Mouse (Mus musculus): ENCODE measurements around the gene D030056L22Rik.

D030056L22Rik gene

DNA sequence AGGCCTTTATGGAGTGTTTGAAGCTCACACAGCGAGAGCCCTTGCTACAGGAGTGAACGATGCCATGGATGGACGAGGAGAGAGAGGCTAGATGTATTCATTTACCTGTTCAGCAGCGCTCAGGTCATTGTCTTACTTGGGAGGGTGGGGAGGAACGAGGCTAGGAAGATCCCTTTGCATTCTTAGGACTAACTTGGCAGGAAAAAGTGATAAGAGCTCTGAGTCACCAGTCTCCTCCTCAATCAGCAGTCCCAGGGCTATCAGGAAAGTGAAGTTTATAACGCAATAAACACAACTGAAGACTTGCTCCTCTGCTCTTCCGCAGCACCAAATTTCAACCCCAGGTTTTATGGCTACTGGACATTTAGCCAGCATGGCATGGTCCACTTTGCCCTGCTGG lies 17.3 kb downstream of the D030056L22Rik start:
- no peak for DNase-seq (ENCODE audit: inconsistent age in 2 of 2, low spot score in 1 of 2)

DNA sequence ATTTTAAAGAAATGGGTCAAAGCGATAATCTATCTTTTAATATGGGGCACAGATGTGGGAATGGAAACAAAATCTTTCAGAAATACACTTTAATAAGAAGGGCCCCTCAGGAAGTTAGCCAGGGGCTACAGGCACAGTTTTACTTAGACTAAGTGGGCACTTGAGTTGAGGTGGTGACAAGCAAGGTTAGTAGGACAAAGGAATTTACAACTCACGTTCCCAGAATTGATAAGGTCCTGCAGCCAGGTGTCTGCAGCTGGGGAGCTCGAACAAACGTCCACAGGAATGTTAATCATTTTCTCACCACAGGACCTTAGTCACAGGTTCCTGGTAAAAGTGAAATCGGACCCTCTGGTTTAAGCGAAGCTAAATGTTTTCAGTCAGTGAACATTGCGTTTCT lies 18.1 kb downstream of the D030056L22Rik start:
- no peak for DNase-seq (ENCODE audit: inconsistent age in 2 of 2, low spot score in 1 of 2)

DNA sequence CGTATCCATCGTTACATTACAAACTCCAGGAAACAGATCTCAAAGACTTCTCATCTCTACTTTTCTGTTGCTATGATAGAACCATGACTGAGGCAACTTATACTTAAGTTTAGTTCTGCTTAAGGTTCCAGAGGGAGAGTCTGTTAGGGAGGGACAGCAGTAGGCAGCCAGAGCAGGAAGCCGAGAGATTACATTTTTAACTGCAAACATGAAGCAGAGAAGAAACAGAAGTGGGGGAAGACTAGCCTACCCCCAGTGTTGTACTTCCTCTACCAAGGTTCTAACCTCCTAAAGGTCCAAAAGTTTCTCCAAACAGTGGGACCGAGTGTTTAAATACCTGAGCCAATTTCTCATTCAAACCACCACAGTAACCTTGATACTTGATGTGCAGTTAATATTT lies 22.9 kb downstream of the D030056L22Rik start:
- no peak for DNase-seq (ENCODE audit: inconsistent age in 2 of 2, low spot score in 1 of 2)

DNA sequence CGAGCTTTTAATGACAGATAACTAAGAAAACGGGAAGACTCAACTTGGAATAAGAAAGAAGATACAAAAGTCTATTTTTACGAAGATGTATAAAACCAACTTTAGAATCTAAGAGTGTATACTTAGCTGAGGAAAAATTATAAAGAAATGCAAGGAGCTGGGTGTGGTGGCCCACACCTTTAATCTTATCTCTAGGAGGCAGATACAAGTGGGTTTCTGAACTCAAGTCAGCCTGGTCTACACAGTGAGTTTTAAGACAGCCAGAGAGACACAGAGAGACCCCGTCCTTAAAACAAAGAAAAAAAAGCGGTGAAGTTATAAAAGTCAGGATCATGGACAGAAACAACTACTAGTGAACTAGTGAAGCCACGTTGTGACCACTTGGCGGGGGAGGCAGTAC lies 26.2 kb downstream of the D030056L22Rik start:
- DNase-seq (ENCODE audit: inconsistent age in 2 of 2, low spot score in 1 of 2) = no peak

DNA sequence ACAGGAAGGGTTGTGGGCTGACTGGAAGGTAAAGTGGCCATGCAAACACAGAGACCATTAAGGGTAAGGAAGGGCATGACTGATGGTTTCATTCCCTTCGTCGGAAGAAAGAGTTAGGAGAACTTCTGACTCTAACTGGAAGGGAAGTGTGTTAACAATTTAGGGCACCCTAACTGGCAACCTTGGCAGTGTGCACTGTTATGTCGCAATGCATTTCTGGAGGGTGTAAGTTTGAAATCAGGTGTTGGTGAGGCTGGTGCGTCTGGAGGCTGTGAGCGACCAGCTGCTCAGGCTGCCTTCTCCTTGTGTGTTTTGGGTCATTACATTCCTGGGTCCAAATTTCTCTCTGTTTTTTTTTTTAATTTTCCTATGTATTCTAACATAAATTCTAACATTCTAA lies 31.0 kb downstream of the D030056L22Rik start:
- no peak for DNase-seq (ENCODE audit: inconsistent age in 2 of 2, low spot score in 1 of 2)

DNA sequence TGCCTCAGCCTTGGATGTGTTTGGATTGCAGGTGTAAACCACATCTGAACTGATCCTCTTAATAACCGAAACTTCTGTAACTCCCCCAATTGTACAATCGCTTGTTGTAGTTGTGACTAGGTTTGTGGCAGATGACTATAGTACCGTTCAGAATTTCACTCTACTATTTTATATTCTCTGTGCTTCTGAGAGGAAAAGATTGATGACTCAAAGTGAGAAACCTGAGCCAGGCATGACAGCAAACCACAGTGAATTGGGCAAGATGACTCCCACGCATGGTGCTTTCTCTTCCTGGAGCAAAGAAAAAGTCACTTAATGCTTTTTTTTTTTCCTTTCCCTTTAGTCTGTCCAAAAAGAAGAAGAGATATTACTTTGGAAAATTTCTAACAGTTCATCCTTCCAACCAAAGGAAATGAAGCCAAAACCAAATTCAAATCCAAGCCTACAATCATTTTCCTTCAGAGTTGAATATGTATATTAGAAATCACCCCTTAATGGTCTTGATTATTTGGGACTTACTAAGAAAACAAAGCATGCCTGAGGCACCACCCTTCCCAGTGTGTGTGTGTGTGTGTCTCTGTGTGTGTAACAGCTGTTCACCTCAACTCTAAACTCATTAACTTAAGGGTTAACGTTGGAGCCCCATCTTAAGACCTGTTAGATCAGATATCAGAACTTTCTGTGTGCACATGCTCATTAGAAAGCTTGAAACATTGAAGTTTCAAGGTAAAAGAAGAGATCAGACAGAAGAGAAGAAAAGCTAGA lies 33.8 kb downstream of the D030056L22Rik start:
- no peak for DNase-seq (ENCODE audit: inconsistent age in 2 of 2, low spot score in 1 of 2)

DNA sequence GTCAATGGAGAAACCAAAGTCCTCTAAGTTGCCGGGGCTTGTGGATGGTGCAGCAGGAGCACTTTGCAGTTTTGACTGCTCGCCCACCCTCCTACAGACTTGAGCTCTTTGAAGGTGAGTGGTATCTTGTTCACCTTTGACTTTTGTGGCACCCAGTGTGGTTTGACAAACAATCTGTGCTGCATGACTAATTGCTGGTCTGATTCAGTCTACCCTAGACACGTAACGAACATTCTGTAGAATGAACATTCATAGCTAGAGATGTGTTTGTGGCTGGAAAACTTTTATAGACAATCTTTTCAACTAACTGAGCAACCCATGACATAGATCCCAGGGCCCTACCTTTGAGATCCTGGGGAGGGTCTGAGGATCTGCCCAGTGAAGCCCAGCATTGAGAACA lies 34.4 kb downstream of the D030056L22Rik start:
- no peak for DNase-seq (ENCODE audit: inconsistent age in 2 of 2, low spot score in 1 of 2)

DNA sequence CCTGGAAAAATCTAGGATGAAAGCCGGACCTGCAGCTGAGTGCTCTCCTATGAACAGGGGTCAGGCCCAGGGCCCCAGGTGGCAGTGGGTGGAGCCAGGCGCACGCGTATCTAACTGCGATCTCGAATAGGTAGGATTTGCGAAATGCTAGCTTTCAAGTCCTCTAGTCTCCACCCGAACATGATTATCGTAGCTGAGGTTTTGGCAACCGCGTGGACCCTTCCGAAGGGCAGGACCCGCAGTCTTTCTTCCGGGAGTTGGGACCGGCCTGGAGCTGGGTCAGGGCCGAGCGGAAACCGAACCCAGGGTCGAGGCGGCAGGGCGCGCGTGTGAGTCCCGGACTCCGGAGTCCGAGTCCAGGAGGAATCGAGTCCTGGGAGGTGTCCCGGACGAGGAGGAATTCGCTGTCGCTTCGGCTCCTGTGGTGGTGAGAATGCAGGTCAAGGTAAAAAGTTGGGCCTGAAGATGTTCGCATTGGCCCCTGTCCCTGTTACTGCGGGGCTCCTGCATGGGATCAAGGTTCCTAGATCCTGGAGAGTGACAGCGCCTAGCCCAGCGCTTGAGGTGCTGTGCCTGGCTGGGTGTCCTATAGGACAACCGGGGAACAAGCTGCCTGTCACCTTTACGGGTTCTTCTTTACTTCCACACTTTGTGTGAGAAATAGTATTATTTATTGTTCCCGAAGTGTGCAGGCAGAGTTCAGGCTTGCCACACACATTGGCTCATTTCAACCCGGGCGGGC lies 36.8 kb downstream of the D030056L22Rik start, which contains the start of gene Trpm6:
Gene Trpm6 (plus strand): TSS at position 386 of the 742 bp plus-strand sequence.
- peak in 1 of 2 experiments; percentile 51 for DNase-seq (ENCODE audit: inconsistent age in 2 of 2, low spot score in 1 of 2)

DNA sequence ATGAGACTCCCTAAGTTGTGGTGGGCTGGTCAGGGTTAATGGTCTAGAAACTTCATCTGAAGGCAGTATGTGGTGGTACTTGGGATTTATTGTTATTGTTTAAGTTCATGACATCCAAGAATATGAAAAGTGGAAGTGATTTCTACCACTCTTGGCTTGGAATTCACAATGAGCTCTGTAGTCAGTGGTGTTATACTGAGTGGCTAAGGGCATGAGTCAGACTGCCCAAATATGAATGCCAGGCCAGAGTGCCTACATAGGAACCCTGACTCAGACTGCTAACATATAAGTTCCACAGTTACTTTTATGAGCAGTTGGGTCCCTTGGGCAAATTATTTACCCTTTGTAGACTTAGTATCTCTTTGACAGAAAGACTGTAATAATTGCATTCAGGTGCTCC lies 44.2 kb downstream of the D030056L22Rik start:
- no peak for DNase-seq (ENCODE audit: inconsistent age in 2 of 2, low spot score in 1 of 2)

DNA sequence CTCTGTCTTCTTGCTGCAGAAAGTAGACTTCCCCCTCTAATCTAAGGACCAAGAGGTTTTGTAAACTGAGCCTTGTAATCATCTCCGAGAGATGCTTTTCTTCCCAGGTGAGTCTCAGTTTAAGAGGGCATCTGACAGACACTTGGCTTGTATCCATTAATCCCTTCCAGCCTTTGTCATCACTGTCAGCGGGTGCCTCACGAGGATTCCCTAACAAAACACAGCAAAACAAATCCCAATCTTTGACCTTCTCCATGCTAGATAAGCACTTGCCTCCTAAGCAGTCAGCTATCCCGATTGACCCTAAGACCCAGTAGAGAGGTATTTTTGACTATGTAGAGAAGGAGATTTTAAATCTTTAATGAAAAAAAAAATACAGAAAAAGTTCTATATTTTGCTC lies 44.7 kb downstream of the D030056L22Rik start:
- DNase-seq (ENCODE audit: inconsistent age in 2 of 2, low spot score in 1 of 2) = no peak

DNA sequence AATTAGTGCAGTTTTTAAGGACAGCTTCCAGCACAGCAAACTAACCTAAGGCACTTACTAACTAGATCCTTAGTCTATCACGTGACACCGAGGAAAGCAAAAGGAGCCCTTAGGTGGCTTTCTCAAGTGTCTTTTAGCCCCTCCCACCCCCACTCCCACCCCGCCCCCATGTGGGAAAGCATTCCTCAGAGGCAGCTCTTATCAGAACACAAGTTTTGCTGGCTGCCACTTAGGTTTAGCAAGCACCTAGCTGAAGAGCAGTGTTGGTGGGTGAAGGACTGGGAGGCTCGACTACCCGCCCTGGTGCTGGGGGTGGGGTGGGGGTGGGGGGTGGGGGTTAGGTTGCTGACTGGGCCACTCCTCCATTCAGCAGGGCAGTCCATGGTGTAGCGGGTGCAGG lies 45.3 kb downstream of the D030056L22Rik start:
- no peak for DNase-seq (ENCODE audit: inconsistent age in 2 of 2, low spot score in 1 of 2)

DNA sequence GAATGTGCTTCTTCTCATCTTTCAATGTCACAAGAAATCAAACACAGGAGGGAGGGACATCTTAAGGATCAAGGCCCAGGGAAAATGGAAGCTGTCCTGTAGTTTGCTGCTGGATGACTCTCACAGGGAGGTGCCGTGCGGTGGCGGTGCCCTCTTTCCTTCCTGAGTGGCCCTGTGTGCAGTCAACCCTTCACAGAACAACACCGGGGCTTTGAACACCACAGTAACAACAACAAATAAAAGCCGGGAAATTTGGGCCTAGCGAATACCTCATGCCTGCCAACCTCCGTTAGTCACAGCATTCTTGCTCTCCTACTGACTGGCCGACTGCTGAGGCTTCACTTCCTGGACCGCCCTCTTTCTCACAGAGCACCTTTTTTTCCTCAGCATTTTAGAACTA lies 45.9 kb downstream of the D030056L22Rik start:
- DNase-seq (ENCODE audit: inconsistent age in 2 of 2, low spot score in 1 of 2) = peak; percentile 3 to 24

DNA sequence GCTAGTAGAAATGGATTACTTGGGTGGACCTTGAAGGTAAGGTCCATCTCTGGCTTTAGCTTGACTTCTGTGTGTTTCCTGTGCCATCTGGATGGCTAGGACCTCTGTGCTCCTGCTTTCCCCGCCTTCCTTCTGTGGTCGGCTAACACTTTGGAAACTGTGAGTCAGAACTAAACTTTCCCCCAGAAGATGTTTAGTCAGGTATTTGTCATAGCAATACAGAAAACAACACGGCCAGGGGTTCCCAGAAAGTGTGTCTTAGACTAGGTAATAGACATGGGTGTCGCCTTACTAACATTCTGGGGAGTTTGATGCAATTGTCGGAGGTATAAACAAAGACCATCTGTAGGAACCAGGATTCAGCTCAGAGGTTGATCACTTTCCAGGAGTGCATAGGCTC lies 53.4 kb downstream of the D030056L22Rik start:
- no peak for DNase-seq (ENCODE audit: inconsistent age in 2 of 2, low spot score in 1 of 2)
